8 mouse cellular contexts compared by ENCODE assay signal in the genomic region with DNA sequence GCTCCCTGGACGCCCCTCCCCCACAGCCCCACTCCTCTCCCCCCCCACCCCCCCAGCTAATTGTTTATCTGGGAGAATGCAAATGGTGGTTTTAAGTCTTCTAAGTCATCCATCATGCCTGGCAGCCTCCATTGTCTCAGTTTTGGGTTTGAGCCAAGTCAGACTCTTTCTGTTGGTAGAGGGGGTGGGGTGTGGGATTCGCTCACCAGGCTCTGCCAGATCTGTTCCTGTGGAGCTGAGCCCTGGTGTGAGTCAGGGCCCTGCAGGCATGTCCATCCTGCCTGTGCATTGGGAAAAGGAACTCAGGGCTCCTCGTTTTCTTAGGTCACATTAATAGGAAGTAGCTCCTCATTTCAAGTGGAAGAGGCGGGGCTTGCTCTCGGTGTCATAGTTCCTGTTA.
DNase-seq lines count a peak whose midpoint lies in the region; ATAC-seq and TF ChIP-seq lines count a peak whose summit lies in the region.

No protein-coding gene starts in this region.

- peak; percentile 76 for ATAC-seq in heart, embryonic 15.5 days (replicated peaks; ENCODE audit: insufficient number of reproducible peaks, insufficient read depth, low FRiP score, low read depth)
- peak; percentile 32; the same call in 1 of the 2 replicates for ATAC-seq in liver, embryonic 15.5 days (ENCODE audit: insufficient read depth)
- peak; percentile 59 for ATAC-seq in neural tube, embryonic 12.5 days (ENCODE audit: low FRiP score, low read depth)

- no peaks in the 10 kb centered on the region for H3K9me3 ChIP-seq in heart, embryonic 15.5 days (replicated peaks)
- H3K9me3 ChIP-seq in liver, embryonic 15.5 days (replicated peaks): no peaks in the 10 kb centered on the region
- no peaks in the 10 kb centered on the region for H3K9me3 ChIP-seq in neural tube, embryonic 12.5 days

- H3K4me1 ChIP-seq in heart, embryonic 15.5 days (replicated peaks): peaks cover 90% of the 10 kb centered on the region
- peaks cover 11% of the 10 kb centered on the region; the same call in 1 of the 2 replicates for H3K4me1 ChIP-seq in liver, embryonic 15.5 days (replicated peaks)
- H3K4me1 ChIP-seq in neural tube, embryonic 12.5 days: peaks cover 65% of the 10 kb centered on the region

- peak; percentile 17 to 24 for DNase-seq in left cerebral cortex, adult 2 months (ENCODE audit: extremely low spot score in 1 of 2, low spot score in 2 of 2)
- no peak for DNase-seq in left cerebral cortex, adult 11 months (ENCODE audit: low spot score)
- DNase-seq in embryo, embryonic 9.5 days (ENCODE audit: extremely low spot score): peak; percentile 86
- DNase-seq in kidney, postnatal 10 days: peak; percentile 80
- DNase-seq in spleen, postnatal 14 days (ENCODE audit: low spot score in 2 of 2): no peak

- intact Hi-C loops in left cerebral cortex, adult 2 months (cut with DNase I): no loop called here

- no peak overlapping the region for H3K27ac ChIP-seq in left cerebral cortex, adult 2 months
- H3K27ac ChIP-seq in heart, embryonic 15.5 days: peak overlapping the region; percentile 60
- H3K27ac ChIP-seq in liver, embryonic 15.5 days (replicated peaks): no peak overlapping the region
- no peak overlapping the region; the same call in 1 of the 2 replicates for H3K27ac ChIP-seq in neural tube, embryonic 12.5 days

- H3K27me3 ChIP-seq in heart, embryonic 15.5 days: no peaks in the 10 kb centered on the region
- H3K27me3 ChIP-seq in liver, embryonic 15.5 days: no peaks in the 10 kb centered on the region
- no peaks in the 10 kb centered on the region for H3K27me3 ChIP-seq in neural tube, embryonic 12.5 days (replicated peaks)

- no peak overlapping the region for H3K4me3 ChIP-seq in left cerebral cortex, adult 2 months
- H3K4me3 ChIP-seq in heart, embryonic 15.5 days: no peak overlapping the region
- H3K4me3 ChIP-seq in liver, embryonic 15.5 days (replicated peaks): no peak overlapping the region
- H3K4me3 ChIP-seq in neural tube, embryonic 12.5 days: no peak overlapping the region

- no peak overlapping the region for H3K9ac ChIP-seq in heart, embryonic 15.5 days
- no peak overlapping the region for H3K9ac ChIP-seq in liver, embryonic 15.5 days
- H3K9ac ChIP-seq in neural tube, embryonic 12.5 days: no peak overlapping the region

- peak overlapping the region; percentile 32 for H3K4me2 ChIP-seq in heart, embryonic 15.5 days
- H3K4me2 ChIP-seq in liver, embryonic 15.5 days: no peak overlapping the region
- H3K4me2 ChIP-seq in neural tube, embryonic 12.5 days (replicated peaks): peak overlapping the region; percentile 38

- WGBS in heart, embryonic 15.5 days: 6% methylated on average over 5 of the region's 5 CpGs
- 7% methylated on average over 5 of the region's 5 CpGs for WGBS in liver, embryonic 15.5 days (ENCODE audit: insufficient replicate concordance)
- WGBS in neural tube, embryonic 12.5 days: under 1% methylated on average over 5 of the region's 5 CpGs

- no peak for TF ChIP-seq CTCF in left cerebral cortex, adult 2 months (IDR thresholded peaks at IDR 0.05)

- no peaks in the 10 kb centered on the region for H3K36me3 ChIP-seq in heart, embryonic 15.5 days
- H3K36me3 ChIP-seq in liver, embryonic 15.5 days (replicated peaks): no peaks in the 10 kb centered on the region
- H3K36me3 ChIP-seq in neural tube, embryonic 12.5 days: no peaks in the 10 kb centered on the region

Comparison
In these comparisons a context has a peak if more than half of its experiments do, and no peak if none do; other contexts are left out.
1. DNase-seq: peak in left cerebral cortex, adult 2 months (2 of 2), embryo, embryonic 9.5 days (single experiment) and kidney, postnatal 10 days (single experiment); none in left cerebral cortex, adult 11 months (single experiment) and spleen, postnatal 14 days (0 of 2).
2. Peak in every context shown above with its lines, with median percentiles within 50 percentile points of each other: ATAC-seq.